Mouse (Mus musculus): ENCODE measurements around the gene H2-T22. TPM values are rescaled to one million over a fixed set of nuclear protein-coding genes. Genes with fewer than 3 reads are reported as not detected.
"Not testable (repeated sequence)": the region's sequence is repeated elsewhere in the genome, so short reads cannot be mapped to it uniquely, and the experiment has no call there.

Gene H2-T22
- polyA plus RNA-seq, 2 experiments = 7.9 to 10.6 TPM

- TF ChIP-seq CTCF (IDR thresholded peaks at IDR 0.05; ENCODE audit: low read depth) = peak; percentile 81
- TF ChIP-seq EP300 (IDR thresholded peaks at IDR 0.05; ENCODE audit: low read depth) = no peak
- DNase-seq (ENCODE audit: low read depth in 3 of 3, low spot score in 3 of 3) (peak; percentile 61 to 85 (median 82)), ATAC-seq (ENCODE audit: insufficient read depth) (0 out of 2 replicates have a peak, but pooled peaks have one; percentile 18)
- WGBS (ENCODE audit: insufficient replicate concordance) = 9% methylated on average over 2 of the region's 2 CpGs
- H3K9me3 ChIP-seq (ENCODE audit: control insufficient read depth, low read length) = no peaks in the 10 kb centered on the region
- no peaks in the 10 kb centered on the region for H3K4me1 ChIP-seq (replicated peaks; ENCODE audit: control insufficient read depth in 2 of 2, insufficient read depth in 2 of 2, low read length in 1 of 2)
- H3K36me3 ChIP-seq (replicated peaks; ENCODE audit: control insufficient read depth, insufficient read depth, low read depth) = no peaks in the 10 kb centered on the region
- no peak overlapping the region for H3K4me3 ChIP-seq (ENCODE audit: insufficient read depth in 1 of 2, low read depth in 2 of 2, low read length in 2 of 2)
- no peak overlapping the region for H3K27ac ChIP-seq
- H3K9ac ChIP-seq (replicated peaks) = no peak overlapping the region
- H3K4me2 ChIP-seq (ENCODE audit: low read depth) = no peak overlapping the region
- no peaks in the 10 kb centered on the region for H3K27me3 ChIP-seq (ENCODE audit: control insufficient read depth, insufficient read depth, low read length)
Measured at GRCm38 (mm10) chr17:36060829-36061228, 18.3 kb upstream of the H2-T22 start.

- not testable (repeated sequence) for H3K4me1 ChIP-seq (replicated peaks; ENCODE audit: control insufficient read depth in 2 of 2, insufficient read depth in 2 of 2, low read length in 1 of 2); ATAC-seq (ENCODE audit: insufficient read depth)
- 57% methylated on average over 1 of the region's 1 CpGs for WGBS (ENCODE audit: insufficient replicate concordance)
Measured at GRCm38 (mm10) chr17:36058362-36058761, 15.8 kb upstream of the H2-T22 start, which contains the start of gene Gm11127. Gene Gm11127 (minus strand): TSS chr17:36058371.

GRCm38 (mm10) chr17:36057927-36058326, 15.4 kb upstream of the H2-T22 start:
- 78% methylated on average over 23 of the region's 25 CpGs for WGBS (ENCODE audit: insufficient replicate concordance)
- not testable (repeated sequence) for ATAC-seq (ENCODE audit: insufficient read depth); H3K27ac ChIP-seq; DNase-seq (ENCODE audit: low read depth in 3 of 3, low spot score in 3 of 3); H3K9me3 ChIP-seq (ENCODE audit: control insufficient read depth, low read length); H3K9ac ChIP-seq (replicated peaks); H3K27me3 ChIP-seq (ENCODE audit: control insufficient read depth, insufficient read depth, low read length); H3K4me2 ChIP-seq (ENCODE audit: low read depth); H3K4me1 ChIP-seq (replicated peaks; ENCODE audit: control insufficient read depth in 2 of 2, insufficient read depth in 2 of 2, low read length in 1 of 2); H3K36me3 ChIP-seq (replicated peaks; ENCODE audit: control insufficient read depth, insufficient read depth, low read depth); H3K4me3 ChIP-seq (ENCODE audit: insufficient read depth in 1 of 2, low read depth in 2 of 2, low read length in 2 of 2)

More at GRCm38 (mm10) chr17:36058362-36058761, 15.8 kb upstream of the H2-T22 start, which contains the start of gene Gm11127:
- not testable (repeated sequence) for H3K4me2 ChIP-seq (ENCODE audit: low read depth); H3K9ac ChIP-seq (replicated peaks); H3K9me3 ChIP-seq (ENCODE audit: control insufficient read depth, low read length); DNase-seq (ENCODE audit: low read depth in 3 of 3, low spot score in 3 of 3); H3K4me3 ChIP-seq (ENCODE audit: insufficient read depth in 1 of 2, low read depth in 2 of 2, low read length in 2 of 2); H3K27me3 ChIP-seq (ENCODE audit: control insufficient read depth, insufficient read depth, low read length); H3K36me3 ChIP-seq (replicated peaks; ENCODE audit: control insufficient read depth, insufficient read depth, low read depth); H3K27ac ChIP-seq

GRCm38 (mm10) chr17:36043286-36043685, 739 bp upstream of the H2-T22 start:
- Histone ChIP-seq H3K27ac (no peak overlapping the region; the same call in 1 of the 2 replicates), H3K9ac (replicated peaks) (peak overlapping the region; percentile 58), H3K9me3 (ENCODE audit: control insufficient read depth, low read length) (no peaks in the 10 kb centered on the region), H3K4me1 (replicated peaks; ENCODE audit: control insufficient read depth in 2 of 2, insufficient read depth in 2 of 2, low read length in 1 of 2) (peaks cover 0 to 5% of the 10 kb centered on the region in 2 experiments; a peak in 2 of 4 replicates), H3K4me3 (ENCODE audit: insufficient read depth in 1 of 2, low read depth in 2 of 2, low read length in 2 of 2) (peak overlapping the region; percentile 56 to 86), H3K27me3 (ENCODE audit: control insufficient read depth, insufficient read depth, low read length) (no peaks in the 10 kb centered on the region), H3K4me2 (ENCODE audit: low read depth) (peak overlapping the region; percentile 74), H3K36me3 (replicated peaks; ENCODE audit: control insufficient read depth, insufficient read depth, low read depth) (no peaks in the 10 kb centered on the region)
- DNase-seq (ENCODE audit: low read depth in 3 of 3, low spot score in 3 of 3) (no peak), ATAC-seq (ENCODE audit: insufficient read depth) (no peak)
- 61% methylated on average over 3 of the region's 3 CpGs for WGBS (ENCODE audit: insufficient replicate concordance)
- TF ChIP-seq CTCF (IDR thresholded peaks at IDR 0.05; ENCODE audit: low read depth) (no peak), EP300 (IDR thresholded peaks at IDR 0.05; ENCODE audit: low read depth) (no peak)

GRCm38 (mm10) chr17:36042055-36042454, 492 bp downstream of the H2-T22 start:
- H3K4me1 ChIP-seq (replicated peaks; ENCODE audit: control insufficient read depth in 2 of 2, insufficient read depth in 2 of 2, low read length in 1 of 2); DNase-seq (ENCODE audit: low read depth in 3 of 3, low spot score in 3 of 3); H3K9me3 ChIP-seq (ENCODE audit: control insufficient read depth, low read length); H3K36me3 ChIP-seq (replicated peaks; ENCODE audit: control insufficient read depth, insufficient read depth, low read depth); H3K27me3 ChIP-seq (ENCODE audit: control insufficient read depth, insufficient read depth, low read length); H3K27ac ChIP-seq: not testable (repeated sequence)
- ATAC-seq (ENCODE audit: insufficient read depth) = peak; percentile 49
- peak overlapping the region; percentile 56 to 86 for H3K4me3 ChIP-seq (ENCODE audit: insufficient read depth in 1 of 2, low read depth in 2 of 2, low read length in 2 of 2)
- 2% methylated on average over 19 of the region's 19 CpGs for WGBS (ENCODE audit: insufficient replicate concordance)
- peak overlapping the region; percentile 58 for H3K9ac ChIP-seq (replicated peaks)
- peak overlapping the region; percentile 74 for H3K4me2 ChIP-seq (ENCODE audit: low read depth)

GRCm38 (mm10) chr17:36040604-36041003, 1.9 kb downstream of the H2-T22 start:
- 67% methylated on average over 2 of the region's 2 CpGs for WGBS (ENCODE audit: insufficient replicate concordance)

More at GRCm38 (mm10) chr17:36040604-36041003, 1.9 kb downstream of the H2-T22 start:
- H3K36me3 ChIP-seq (replicated peaks; ENCODE audit: control insufficient read depth, insufficient read depth, low read depth); H3K9me3 ChIP-seq (ENCODE audit: control insufficient read depth, low read length); H3K4me3 ChIP-seq (ENCODE audit: insufficient read depth in 1 of 2, low read depth in 2 of 2, low read length in 2 of 2); H3K27ac ChIP-seq; DNase-seq (ENCODE audit: low read depth in 3 of 3, low spot score in 3 of 3); H3K4me1 ChIP-seq (replicated peaks; ENCODE audit: control insufficient read depth in 2 of 2, insufficient read depth in 2 of 2, low read length in 1 of 2); H3K27me3 ChIP-seq (ENCODE audit: control insufficient read depth, insufficient read depth, low read length); ATAC-seq (ENCODE audit: insufficient read depth); H3K9ac ChIP-seq (replicated peaks); H3K4me2 ChIP-seq (ENCODE audit: low read depth): not testable (repeated sequence)

Data from liver, embryonic 14.5 days (tissue).